Mouse (Mus musculus) brain, embryonic 14.5 days (tissue): Measurements from ENCODE around the gene Styxl1. TPM values are rescaled to one million over a fixed set of nuclear protein-coding genes. Genes with fewer than 3 reads are reported as not detected.

Experiments
- DNase-seq: peaks from one replicate; pipeline ENCODE4 v3.0.0-alpha.2; 2011; ENCODE audit warnings: low read depth
- CTCF ChIP-seq: fragments of 200-500 bp; IDR thresholded peaks from 2 replicates; pipeline ENCODE4 v1.5.1; 2012; ENCODE audit warnings: inconsistent platforms, mild to moderate bottlenecking, moderate library complexity, borderline replicate concordance; ENCODE audit not compliant: insufficient read depth, insufficient read length; ENCODE audit errors: extremely low read depth
- POLR2A ChIP-seq: fragments of 200-500 bp; IDR thresholded peaks from 2 replicates; pipeline ENCODE4 v1.6.1; 2012; ENCODE audit warnings: mild to moderate bottlenecking, inconsistent platforms, borderline replicate concordance; ENCODE audit not compliant: poor library complexity, insufficient read depth, insufficient read length, severe bottlenecking; ENCODE audit errors: extremely low read depth
- polyA plus RNA-seq: library from polyadenylated mRNA; depleted of rRNA; stranded (reverse); fragments of >200 nt; gene quantifications from 2 replicates; pipeline ENCODE4 v1.2.3, GENCODE M21; 2012

The Styxl1 gene
- polyA plus RNA-seq, 1 experiment: 0.08 TPM

DNA sequence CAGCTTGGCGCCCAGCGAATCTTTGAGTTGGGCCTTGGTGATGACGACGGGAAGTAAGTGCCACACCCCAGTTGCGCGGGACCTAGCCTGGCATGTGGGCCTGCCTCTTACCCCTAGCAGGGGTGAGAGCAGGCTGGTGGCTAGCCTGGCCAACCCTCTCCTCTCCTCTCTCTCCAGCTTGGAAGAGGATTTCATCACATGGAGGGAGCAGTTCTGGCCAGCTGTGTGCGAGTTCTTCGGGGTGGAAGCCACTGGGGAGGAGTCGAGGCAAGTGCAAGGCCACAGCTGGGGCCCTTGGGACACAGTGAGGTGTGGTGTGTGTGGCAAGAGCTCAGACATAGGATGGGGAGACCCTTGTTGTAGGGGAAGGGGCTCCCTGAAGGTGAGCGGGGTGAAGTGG is 47.3 kb downstream of the Styxl1 start:
- no peak for DNase-seq
- TF ChIP-seq CTCF: no peak
- no peak for TF ChIP-seq POLR2A

DNA sequence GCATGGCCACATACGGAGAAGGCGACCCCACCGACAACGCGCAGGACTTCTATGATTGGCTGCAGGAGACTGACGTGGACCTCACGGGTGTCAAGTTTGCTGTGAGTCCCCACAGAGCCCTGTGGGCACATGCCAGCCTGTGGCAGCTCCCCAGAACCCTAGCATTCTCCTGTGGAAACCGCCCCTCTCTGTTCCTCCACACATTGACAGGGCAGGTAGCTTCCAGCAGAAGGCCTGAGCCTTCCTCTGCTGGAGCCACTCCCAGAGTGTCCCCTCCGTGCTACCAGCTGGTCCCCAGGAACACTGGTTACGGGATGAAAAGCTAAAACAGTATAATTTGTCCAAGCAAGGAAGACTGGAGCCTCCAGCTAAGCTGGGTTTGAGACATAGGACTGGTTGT is 47.9 kb downstream of the Styxl1 start:
- no peak for DNase-seq

DNA sequence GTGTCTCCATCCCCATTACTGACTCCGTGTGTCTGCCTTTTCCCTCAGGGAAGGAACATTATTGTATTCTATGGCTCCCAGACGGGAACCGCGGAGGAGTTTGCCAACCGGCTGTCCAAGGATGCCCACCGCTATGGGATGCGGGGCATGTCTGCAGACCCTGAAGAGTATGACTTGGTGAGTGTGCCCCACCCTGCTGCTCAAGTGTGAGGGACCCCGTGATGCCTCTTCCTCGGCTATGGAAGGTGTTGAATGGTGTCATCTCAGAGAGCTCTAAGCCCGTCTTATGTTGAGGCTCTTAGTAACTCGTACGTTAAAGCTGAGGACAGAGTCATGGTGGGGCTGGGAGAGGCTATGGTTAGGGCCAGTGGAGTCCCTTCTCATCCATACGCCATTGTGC is 48.8 kb downstream of the Styxl1 start:
- no peak for DNase-seq
- TF ChIP-seq POLR2A: no peak
- TF ChIP-seq CTCF: no peak

More for the DNA sequence above, 47.9 kb downstream of the Styxl1 start:
- TF ChIP-seq POLR2A (no peak), CTCF (no peak)

DNA sequence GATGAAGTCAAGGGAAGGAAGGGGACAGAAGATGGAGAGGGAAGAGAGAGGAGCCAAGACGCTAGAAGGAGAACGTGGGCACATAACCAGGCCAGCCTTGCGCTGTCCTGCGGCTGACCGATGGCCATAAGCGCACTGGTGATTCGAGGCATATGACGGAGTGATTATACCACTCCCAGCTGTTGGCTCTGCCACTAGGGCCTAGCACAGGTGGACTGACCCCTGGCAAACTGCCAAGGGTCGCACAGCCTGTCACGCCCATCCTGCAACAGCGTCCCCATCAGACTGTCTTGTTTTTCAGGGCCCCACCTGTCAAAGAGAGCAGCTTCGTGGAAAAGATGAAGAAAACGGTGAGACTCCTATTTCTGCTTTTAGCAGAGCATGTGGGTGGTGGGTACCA is 49.8 kb downstream of the Styxl1 start:
- no peak for DNase-seq
- TF ChIP-seq CTCF (no peak), POLR2A (no peak)

DNA sequence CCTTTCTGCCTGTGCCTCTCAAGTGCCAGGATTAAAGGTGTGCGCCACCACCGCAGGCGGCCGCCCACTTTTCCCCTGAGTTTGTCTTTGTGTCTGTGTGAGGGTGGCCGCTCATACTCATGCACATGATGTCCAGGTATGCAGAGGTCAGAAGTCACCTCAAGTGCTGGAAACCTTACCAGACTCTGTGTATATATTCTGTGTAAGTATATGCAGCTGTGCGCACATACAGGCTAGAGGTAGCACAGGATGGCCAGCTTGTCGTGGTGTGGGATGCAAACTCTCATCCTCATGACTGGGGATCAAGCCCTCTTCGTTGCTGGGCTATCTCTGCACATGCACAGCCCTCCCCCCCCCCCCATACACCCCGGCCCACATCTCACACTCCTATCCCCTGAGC is 50.3 kb downstream of the Styxl1 start:
- no peak for DNase-seq
- TF ChIP-seq CTCF (no peak), POLR2A (no peak)

DNA sequence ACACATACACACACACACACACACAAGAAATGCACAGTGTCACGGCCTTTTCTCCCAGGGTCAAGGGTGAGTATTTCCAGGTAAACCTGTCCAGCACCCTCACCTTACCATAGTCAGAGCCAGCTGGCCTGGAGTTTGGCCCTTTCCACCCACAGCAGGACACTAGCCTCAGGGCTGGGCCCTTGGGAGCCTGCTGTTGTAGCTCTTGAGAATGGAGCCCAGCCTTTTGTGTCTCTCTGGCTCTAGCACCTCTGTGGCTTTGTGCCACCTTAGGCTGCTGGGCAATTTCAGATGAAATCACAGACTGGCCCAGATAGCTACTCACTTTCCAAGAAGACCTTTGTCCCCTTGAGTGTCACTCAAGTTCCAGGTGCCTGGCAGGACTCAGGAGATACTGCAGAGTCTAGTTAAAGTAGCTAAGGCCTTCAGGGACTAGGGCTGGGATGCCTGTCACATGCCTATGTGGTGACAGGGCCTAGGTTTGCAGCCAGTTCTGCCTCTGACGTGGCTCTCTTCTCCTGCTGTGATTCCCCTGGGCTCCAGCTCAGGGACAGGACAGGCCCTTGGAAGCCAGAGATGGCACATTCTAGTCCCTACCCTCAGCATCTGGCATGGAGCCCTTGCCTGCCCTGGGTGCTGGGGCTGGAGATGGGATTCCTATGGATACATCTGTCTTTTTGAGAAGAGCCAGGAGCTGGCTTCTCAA is 51.4 kb downstream of the Styxl1 start:
- no peak for DNase-seq
- no peak for TF ChIP-seq POLR2A
- no peak for TF ChIP-seq CTCF

DNA sequence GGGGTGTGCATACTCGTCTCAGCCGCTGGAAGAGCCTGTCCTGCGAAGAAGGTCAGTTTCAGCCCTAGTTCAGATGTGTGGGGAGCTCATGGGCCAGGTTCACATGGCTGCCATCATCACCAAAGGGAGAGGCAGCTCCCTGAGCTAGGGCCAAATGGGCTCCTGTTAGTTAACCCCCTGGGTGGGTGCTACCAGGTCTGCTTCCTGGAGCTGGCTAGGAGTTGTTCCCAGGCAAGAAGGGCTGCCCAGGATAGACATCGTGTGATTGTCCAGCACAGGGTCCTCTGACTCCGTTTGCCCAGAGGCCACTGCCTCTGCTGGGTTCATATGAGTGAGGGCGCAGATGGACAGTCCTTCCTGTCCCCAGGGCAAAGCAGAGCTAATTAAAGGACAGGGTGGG is 52.2 kb downstream of the Styxl1 start:
- no peak for TF ChIP-seq POLR2A
- TF ChIP-seq CTCF: no peak
- DNase-seq: no peak

DNA sequence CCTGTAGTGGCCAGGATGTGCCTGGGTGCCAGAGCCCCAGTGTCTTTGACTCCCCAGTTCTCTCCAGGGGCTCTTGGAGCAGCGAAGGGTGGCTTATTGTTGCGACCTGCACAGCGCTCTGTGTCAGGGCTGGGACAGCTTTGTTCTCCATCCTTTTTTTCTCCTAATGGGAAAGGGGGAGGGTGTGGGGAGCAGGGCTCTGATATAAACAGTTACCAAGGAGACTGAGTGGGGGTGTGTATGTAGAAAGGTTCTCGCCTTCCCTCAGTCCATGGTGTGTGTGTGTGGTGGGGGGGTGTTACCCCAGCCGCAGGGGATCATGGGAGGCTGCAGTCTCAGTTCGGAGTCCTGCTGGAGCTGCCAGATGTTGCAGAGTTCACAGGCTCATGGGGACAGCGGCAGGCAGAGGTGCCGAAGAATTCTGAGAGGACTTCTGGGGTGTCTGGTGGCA is 52.8 kb downstream of the Styxl1 start:
- TF ChIP-seq CTCF: no peak
- TF ChIP-seq POLR2A: peak; percentile 17; the same call in 1 of the 2 replicates
- peak; percentile 96 for DNase-seq

DNA sequence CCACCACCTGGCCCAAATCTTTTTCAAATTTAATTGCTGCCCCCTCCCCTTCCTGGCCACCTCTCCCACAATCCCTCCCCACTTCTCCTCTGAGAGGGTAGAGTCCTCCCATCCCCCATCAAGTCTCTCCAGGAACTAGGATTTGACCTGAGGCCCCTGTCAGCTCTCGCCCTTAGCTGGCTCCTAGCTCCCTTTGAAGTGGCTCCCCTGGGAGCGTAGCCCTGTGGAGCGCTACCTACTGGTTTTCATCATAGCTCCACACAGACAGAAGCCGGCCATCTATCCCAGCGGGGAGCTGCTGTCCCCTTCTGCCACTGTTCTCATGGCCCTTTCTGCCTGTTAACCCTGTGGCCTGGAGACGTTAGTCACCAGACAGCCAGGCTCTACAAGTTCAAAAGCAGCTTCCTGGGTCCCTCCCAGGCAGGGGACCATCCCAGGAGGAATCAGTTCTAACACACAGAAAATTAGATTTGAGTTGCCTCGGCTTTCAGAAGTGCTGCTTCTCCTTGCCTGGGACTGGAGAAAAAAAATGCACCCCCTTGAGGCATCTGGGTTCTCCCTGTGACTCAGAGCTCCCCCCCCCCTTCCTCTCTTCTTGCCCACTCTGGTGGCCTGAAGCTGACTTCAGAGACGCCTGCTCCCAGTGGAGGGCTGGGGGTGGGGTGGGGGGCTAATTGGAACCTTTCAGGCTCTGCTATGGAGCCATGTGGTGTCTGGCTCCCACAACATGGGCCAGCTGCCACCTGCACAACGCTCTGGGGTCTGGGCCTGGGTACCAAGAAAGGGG is 53.5 kb downstream of the Styxl1 start:
- peak; percentile 94 for DNase-seq
- TF ChIP-seq CTCF (no peak), POLR2A (no peak)

DNA sequence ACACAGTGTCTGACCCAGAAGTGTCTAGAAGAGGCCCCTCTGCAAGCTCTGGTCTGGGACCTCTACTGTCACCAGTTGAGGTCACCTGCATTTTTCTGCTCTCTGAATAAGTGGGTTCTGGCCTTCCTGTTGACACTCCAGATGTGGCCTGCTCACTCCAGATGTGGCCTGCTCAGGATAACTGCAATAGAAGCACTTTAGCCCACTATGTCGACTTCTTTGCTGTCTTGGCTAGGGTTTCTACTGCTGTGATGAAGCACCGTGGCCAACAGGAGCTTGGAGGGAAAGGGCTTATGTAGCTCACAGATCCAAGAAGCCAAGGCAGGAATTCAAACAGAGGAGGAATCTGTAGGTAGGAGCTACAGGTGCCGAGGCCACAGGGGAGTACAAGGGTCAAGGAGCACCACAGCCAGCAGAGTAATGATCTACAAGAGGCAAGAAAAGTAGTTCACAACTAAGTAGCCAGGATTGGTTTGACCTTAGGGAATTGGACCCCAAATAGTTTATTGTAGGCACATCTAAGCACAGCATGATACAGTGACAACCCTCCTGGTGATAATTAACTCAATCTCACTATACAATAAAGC is 54.9 kb downstream of the Styxl1 start:
- DNase-seq: no peak
- TF ChIP-seq CTCF: no peak
- no peak for TF ChIP-seq POLR2A

DNA sequence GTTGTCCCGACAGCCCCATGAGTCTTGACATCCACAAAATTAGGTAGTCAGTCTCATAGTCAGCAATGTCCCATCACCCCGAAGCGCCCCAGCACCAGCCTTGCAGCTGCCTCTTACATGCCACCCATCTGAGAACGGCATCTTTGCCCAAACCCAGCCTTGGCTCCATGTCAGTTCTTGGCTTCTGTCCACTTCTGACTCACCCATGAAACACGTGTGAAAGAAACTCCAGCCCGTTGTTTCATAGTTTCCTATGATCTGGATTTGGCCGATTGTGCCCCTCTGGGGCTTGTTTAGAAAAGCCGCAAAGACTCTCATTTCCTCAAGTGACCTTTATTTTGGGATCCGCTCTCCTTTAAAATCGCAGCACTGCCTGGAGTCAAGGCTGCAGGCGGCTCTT is 56.1 kb downstream of the Styxl1 start:
- peak; percentile 75 for DNase-seq
- TF ChIP-seq POLR2A: no peak
- TF ChIP-seq CTCF: no peak
